Comparison of ENCODE assay signal across 8 mouse cellular contexts in genomic region chr14:61497716-61498490, GRCm38 (mm10). TPM values are rescaled to one million over a fixed set of nuclear protein-coding genes. Genes with fewer than 3 reads are reported as not detected.
DNase-seq lines count a peak whose midpoint lies in the region; ATAC-seq lines count a peak whose summit lies in the region.

No protein-coding gene starts in this region.

- peak; percentile 32 for DNase-seq in kidney, adult 11 months
- peak; percentile 82 for DNase-seq in gastrocnemius, postnatal 10 days
- peak; percentile 85 for DNase-seq in limb, embryonic 11.5 days (ENCODE audit: low spot score)
- peak; percentile 62 to 65 for DNase-seq in spleen, postnatal 36 days (ENCODE audit: low spot score in 2 of 2)

- no peak overlapping the region for H3K4me2 ChIP-seq in kidney, embryonic 15.5 days
- H3K4me2 ChIP-seq in intestine, embryonic 15.5 days (replicated peaks) = no peak overlapping the region
- H3K4me2 ChIP-seq in limb, embryonic 11.5 days (ENCODE audit: low read depth, severe bottlenecking) = no peak overlapping the region

- 45% methylated on average over 20 of the region's 20 CpGs for WGBS in kidney, embryonic 15.5 days
- 40% methylated on average over 20 of the region's 20 CpGs for WGBS in intestine, embryonic 15.5 days
- WGBS in limb, embryonic 11.5 days = 44% methylated on average over 20 of the region's 20 CpGs

- H3K4me3 ChIP-seq in kidney, embryonic 15.5 days (replicated peaks) = no peak overlapping the region
- H3K4me3 ChIP-seq in intestine, embryonic 15.5 days (replicated peaks) = no peak overlapping the region
- H3K4me3 ChIP-seq in limb, embryonic 11.5 days (ENCODE audit: low read depth, low read length) = no peak overlapping the region

- H3K36me3 ChIP-seq in kidney, embryonic 15.5 days = no peaks in the 10 kb centered on the region
- no peaks in the 10 kb centered on the region for H3K36me3 ChIP-seq in intestine, embryonic 15.5 days
- no peaks in the 10 kb centered on the region for H3K36me3 ChIP-seq in limb, embryonic 11.5 days (ENCODE audit: control insufficient read depth, insufficient read depth, low read length)

- no peak overlapping the region for H3K27ac ChIP-seq in kidney, embryonic 15.5 days
- H3K27ac ChIP-seq in intestine, embryonic 15.5 days = no peak overlapping the region
- no peak overlapping the region for H3K27ac ChIP-seq in limb, embryonic 11.5 days (replicated peaks; ENCODE audit: low read depth, low read length)

- H3K27me3 ChIP-seq in kidney, embryonic 15.5 days = no peaks in the 10 kb centered on the region
- no peaks in the 10 kb centered on the region for H3K27me3 ChIP-seq in intestine, embryonic 15.5 days (replicated peaks)
- no peaks in the 10 kb centered on the region for H3K27me3 ChIP-seq in limb, embryonic 11.5 days (ENCODE audit: control insufficient read depth, insufficient read depth, low read length)

- H3K4me1 ChIP-seq in kidney, embryonic 15.5 days = no peaks in the 10 kb centered on the region
- H3K4me1 ChIP-seq in intestine, embryonic 15.5 days (replicated peaks) = no peaks in the 10 kb centered on the region
- H3K4me1 ChIP-seq in limb, embryonic 11.5 days (ENCODE audit: control insufficient read depth, insufficient read depth, low read length) = no peaks in the 10 kb centered on the region

- H3K9ac ChIP-seq in kidney, embryonic 15.5 days = no peak overlapping the region
- H3K9ac ChIP-seq in intestine, embryonic 15.5 days = no peak overlapping the region
- no peak overlapping the region for H3K9ac ChIP-seq in limb, embryonic 11.5 days (ENCODE audit: low read length)

- no peak for ATAC-seq in kidney, embryonic 15.5 days (replicated peaks; ENCODE audit: low FRiP score)
- peak; percentile 94 for ATAC-seq in common myeloid progenitor, adult 5-6 weeks (replicated peaks; ENCODE audit: low read depth, poor library complexity, severe bottlenecking)
- peak; percentile 90 for ATAC-seq in intestine, embryonic 15.5 days
- ATAC-seq in limb, embryonic 11.5 days (ENCODE audit: insufficient number of reproducible peaks, low FRiP score, low TSS enrichment, low read depth) = no peak
- peak; percentile 84 for ATAC-seq in monocyte, adult 5-6 weeks (replicated peaks; ENCODE audit: insufficient number of reproducible peaks, low FRiP score, low TSS enrichment, poor library complexity, severe bottlenecking)

- no peaks in the 10 kb centered on the region for H3K9me3 ChIP-seq in kidney, embryonic 15.5 days (replicated peaks)
- no peaks in the 10 kb centered on the region for H3K9me3 ChIP-seq in intestine, embryonic 15.5 days
- H3K9me3 ChIP-seq in limb, embryonic 11.5 days (ENCODE audit: control insufficient read depth, low read length) = no peaks in the 10 kb centered on the region

RNA-seq across cellular contexts. Expression of gene Kpna3, which starts 58.2 kb away (rescaled TPM):
- polyA plus RNA-seq in kidney, embryonic 15.5 days (2015; fragmentation: Nextera tagmentation; extraction: Ambion mirVana) = 48.4 and 48.8 TPM in 2 replicates
- total RNA-seq in common myeloid progenitor, adult 5-6 weeks (2017) = 88.6 and 92.3 TPM in 2 replicates
- 10 to 100 TPM; 86.9 to 90.7 TPM for total RNA-seq in gastrocnemius, postnatal 10 days (2021)
- 40.2 and 47.1 TPM in 2 replicates for polyA plus RNA-seq in intestine, embryonic 15.5 days (2015; fragmentation: Nextera tagmentation; extraction: Ambion mirVana)
- 86.0 and 88.6 TPM in 2 replicates for polyA plus RNA-seq in limb, embryonic 11.5 days (2014; fragmentation: Nextera tagmentation; extraction: Ambion mirVana)
- total RNA-seq in monocyte, adult 5-6 weeks (2017) = 19.9 to 36.0 TPM (median 25.4 TPM) in 3 replicates

RNA-seq across cellular contexts. Expression of gene Spryd7, which starts 58.8 kb away (rescaled TPM):
- 20.8 and 24.4 TPM in 2 replicates for polyA plus RNA-seq in kidney, embryonic 15.5 days (2015; fragmentation: Nextera tagmentation; extraction: Ambion mirVana)
- total RNA-seq in common myeloid progenitor, adult 5-6 weeks (2017) = 9.5 and 9.9 TPM in 2 replicates
- 10 to 100 TPM; 38.3 to 41.9 TPM for total RNA-seq in gastrocnemius, postnatal 10 days (2021)
- 24.0 and 25.5 TPM in 2 replicates for polyA plus RNA-seq in intestine, embryonic 15.5 days (2015; fragmentation: Nextera tagmentation; extraction: Ambion mirVana)
- polyA plus RNA-seq in limb, embryonic 11.5 days (2014; fragmentation: Nextera tagmentation; extraction: Ambion mirVana) = 14.4 and 15.4 TPM in 2 replicates
- total RNA-seq in monocyte, adult 5-6 weeks (2017) = 2.5 to 10.7 TPM (median 7.2 TPM) in 3 replicates

Comparison
In these comparisons a context has a peak if more than half of its experiments do, and no peak if none do; other contexts are left out.
1. DNase-seq: peak in every context shown above with its lines; median percentile 85 in limb, embryonic 11.5 days; 82 in gastrocnemius, postnatal 10 days; 64 in spleen, postnatal 36 days; 32 in kidney, adult 11 months.
2. ATAC-seq: peak in common myeloid progenitor, adult 5-6 weeks (single experiment), intestine, embryonic 15.5 days (single experiment) and monocyte, adult 5-6 weeks (single experiment); none in kidney, embryonic 15.5 days (single experiment) and limb, embryonic 11.5 days (single experiment).